Mouse (Mus musculus) liver, embryonic 14.5 days (tissue): ENCODE data around the gene Palld.

Experiments used
- CTCF ChIP-seq: IDR thresholded peaks from 2 replicates; pipeline ENCODE4 v1.5.1; 2016; ENCODE audit warnings: antibody characterized with exemption, low read depth, control low read depth
- EP300 ChIP-seq: IDR thresholded peaks from 2 replicates; pipeline ENCODE4 v1.6.1; 2016; ENCODE audit warnings: antibody characterized with exemption, low read depth

- TF ChIP-seq CTCF (no peak), EP300 (no peak)
Observed at GRCm38 (mm10) chr8:61552755-61553402, 349.6 kb downstream of the Palld start.
